Mouse (Mus musculus) retina, adult 2 months (tissue): ENCODE measurements around the gene Mok.
A peak's percentile ranks its signal among the peaks of the same experiment; 100 is the strongest.

Experiments used
- DNase-seq: peaks from one replicate; pipeline ENCODE4 v3.0.0-alpha.2; 2012; ENCODE audit warnings: low read depth, low spot score

Gene Mok

DNA sequence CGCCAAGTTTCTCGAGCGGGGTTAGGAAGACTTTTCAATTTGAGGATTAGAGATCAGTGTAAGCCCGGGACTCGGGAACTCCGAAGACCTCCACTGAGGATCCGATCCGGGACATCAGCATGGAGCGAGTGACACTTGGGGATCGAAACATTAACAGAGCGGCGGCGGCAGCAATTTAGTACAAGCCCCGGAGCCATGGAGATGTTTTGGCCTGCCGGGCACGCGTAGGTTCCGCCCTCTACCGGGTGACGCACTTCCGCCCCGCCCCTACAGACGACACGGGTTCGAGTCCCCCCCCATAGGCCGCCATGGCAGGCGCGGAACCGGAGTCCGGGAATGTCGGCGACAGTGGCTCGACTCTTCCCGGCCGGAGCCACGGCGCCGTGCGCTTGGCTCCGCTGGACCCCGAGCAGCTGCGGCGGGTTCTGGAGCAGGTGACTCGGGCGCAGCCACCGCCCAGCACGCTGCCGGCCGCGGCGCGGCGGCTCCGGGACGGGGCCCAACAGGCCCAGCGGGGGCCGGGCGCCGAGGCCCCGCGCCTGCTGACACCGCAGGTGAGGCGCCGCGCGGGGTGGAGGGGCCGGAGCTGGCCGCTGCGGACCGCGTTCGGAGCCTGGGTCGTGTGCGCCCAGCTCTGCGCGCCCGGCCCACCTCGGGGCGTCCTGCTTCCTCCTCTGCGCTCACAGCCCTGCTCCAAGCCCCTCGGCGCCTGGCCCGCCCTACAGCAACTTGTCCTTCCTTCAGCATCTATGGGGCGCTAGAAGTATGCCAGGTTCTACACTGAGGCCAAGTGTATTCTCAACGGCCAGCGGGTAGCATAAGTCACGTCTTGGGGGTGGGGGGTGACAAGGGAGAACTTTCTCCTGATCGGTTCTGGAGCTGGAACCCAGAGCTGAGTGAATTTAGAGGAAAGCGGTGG is 9.5 kb upstream of the Mok start, which contains the start of gene Zfp839:
TSS of gene Zfp839 (plus strand) at position 244 of the 919 bp plus-strand sequence.
- no peak for DNase-seq

DNA sequence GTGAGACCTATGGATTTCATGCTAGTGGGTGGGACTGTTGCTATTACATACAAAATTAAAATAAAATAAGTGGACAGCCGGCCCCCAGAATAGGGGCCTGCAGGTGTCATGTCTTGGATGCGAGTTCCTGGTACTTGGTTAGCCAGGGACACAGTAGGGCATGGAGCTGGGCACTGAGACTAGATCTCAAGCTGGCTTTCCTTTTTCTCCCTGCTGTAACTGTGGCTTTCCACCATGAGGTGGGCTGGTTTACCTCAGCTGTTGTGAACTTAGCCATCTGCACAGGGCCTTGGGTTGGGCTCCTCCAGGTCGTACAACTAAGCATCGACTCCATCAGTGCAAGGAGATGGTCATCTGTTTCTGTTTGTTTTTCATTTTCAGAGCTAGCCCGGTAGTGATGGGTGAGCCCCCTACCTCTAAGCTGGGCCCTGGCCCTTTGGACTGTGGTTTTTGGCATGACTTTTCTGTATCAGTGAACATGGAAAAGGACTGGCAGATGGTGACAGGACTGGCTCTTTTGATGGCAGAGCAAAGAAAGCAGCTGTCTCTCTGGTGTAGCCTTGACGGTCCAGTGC is 5.5 kb upstream of the Mok start:
- DNase-seq, result no peak

DNA sequence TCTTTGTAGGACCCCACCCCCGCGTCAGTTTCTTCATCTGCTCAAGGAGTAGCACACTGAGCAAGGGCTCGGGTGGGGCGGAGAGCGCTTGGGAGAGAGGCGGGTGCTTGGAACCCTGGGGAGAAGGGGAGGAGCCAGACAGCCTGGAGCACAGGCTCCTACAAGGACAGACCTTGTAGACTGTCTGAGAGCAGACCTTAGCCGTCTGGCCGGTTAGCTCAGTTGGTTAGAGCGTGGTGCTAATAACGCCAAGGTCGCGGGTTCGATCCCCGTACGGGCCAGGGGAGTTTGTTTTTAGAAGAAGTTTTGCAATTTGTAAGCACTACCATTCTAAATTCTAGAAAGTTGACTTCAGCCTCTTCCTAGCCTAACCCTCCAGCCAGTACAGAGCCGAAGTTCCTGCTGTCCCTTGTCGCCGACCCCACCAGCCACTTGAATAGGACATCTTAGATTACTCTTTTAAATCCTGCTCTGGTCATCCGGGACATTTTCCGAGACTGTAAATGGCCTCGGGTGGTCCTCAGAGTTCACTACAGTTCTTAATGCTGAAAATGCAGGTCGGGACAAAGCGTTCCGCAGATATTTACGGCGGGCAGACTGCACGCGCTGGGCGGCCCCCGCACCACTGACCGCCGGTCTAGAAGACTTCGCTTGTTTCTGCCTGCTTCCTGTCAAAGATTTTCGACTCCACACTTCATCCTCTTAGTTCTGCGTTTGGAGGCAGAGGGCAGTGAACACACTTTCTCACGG is 4.6 kb upstream of the Mok start:
- peak; percentile 92 for DNase-seq

DNA sequence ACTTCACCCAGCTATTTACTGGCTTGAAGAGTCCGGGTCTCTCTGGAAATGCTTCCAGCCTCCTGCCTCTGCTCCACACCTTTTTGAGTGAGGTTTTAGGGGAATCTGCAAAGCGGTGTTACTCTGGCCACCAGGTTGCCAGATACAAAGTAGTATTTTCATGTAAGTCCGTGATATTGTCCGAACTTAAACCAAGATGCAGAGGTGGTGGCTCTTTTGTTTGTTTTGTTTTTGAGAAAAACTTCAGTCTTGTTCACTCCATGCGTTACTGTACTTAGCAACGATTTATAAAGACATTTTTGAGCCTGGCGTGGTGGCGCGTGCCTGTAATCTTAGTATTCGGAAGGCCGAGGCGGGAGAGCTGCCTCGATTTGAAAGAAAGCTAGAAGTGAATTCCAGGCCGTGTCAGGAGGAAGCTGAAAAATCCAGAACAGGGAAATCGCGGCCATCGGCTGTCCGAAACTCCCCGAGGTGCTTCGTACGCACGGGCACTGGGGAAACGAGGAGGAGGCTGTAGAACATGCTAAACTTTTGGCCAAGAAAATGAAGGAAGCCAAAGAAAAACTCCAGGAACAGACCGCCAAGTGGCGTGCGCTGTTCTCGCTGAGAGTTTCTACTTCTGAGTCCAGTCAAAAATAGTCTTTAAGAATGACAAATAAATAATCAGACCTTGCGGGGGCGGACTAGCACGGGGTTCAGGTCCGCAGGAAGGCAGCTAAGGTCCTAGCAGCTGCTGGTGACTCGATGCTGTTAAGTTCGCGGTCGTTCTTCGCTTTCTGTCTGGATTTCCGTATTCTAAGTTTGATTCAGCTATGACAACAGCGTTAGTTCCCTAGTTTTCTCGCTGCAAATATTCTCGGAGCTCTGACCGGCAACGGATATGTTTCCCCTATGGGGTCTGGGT is 3.7 kb upstream of the Mok start:
- no peak for DNase-seq

DNA sequence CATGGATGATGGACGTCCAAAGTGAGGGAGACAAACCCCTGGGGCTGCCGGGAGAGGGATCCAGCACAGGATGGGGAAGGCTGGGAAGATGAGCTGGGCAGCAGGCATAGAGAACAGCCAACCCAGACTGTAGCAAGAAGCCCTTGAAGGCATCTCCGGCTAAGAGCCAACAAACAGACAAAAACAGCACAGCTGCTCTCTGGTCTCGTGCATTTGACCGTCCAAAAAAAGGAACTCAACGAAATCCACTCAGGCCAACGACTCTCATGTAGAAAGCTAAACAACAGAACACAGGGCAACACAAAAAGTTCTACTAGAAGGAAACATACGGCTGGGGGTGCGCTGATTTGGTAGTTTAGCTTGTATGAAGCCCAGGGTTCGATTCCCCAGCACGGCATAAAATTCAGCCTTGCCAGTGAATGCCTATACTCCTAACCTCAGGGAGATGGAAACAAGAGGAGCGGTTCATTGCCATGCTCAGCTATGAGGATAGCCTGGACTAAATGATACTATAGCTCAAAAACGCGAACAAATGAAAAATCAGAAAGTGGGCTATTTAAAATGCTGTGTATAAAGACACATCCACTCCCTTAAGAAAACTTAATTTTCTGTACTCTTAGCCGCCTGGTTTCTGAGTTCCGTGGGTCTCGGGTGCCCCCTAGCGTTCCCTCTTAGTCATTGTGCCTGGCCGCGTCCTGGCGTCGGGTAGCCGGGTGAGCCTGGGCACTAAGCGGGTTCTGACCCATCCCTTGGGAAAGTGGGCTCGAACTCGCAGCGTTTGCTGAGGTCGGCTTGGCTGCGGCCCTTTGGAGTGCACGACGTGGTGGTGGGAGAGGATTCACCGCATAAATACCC is 2.7 kb upstream of the Mok start:
- peak; percentile 68 for DNase-seq

DNA sequence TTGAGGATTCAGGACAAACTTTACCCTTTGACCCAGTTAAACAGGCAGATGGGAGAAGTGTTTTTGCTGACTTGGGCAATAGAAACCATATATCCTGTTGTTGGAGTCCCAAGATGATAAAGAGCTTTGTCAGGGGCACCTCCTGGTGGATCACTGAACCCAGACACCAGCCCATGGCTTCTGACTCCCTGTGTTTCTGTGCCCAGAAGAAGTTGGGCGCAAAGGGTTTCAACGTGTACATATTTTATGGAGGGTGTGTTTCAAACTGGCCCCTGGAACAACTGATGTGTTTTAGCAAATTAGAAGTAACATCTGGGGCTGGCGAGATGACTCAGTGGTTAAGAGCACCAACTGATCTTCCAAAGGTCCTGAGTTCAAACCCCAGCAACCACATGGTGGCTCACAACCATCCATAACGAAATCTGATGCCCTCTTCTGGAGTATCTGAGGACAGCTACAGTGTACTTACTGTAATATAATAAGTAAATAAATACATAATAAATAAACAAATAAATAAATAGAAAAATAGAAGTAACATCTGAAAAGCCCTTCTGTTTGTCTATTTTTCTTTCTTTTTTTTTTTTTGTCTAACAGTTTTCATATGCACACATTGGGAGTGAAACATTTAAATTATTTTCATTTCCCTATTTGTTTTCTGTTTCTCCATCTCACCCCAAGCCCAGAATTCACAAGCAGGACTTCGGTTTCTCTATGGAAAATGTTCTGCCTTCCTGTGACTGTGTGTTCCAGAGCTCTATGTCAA is 1.2 kb upstream of the Mok start:
- DNase-seq, result no peak

DNA sequence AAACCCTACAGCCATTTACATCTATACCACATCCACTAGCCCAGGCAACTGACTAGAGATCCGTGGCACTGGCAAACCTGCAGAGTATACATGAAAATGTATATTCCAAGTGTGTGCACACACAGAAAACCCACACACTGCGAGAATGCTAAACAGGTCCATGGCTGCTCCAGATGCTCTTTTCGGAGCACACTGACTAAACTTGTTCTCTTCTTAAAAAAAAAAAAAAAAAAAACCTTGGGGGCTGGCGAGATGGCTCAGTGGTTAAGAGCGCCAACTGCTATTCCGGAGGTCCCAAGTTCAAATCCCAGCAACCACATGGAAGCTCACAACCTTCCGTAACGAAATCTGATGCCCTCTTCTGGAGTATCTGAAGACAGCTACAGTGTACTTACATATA is 2.9 kb downstream of the Mok start:
- DNase-seq, result no peak

DNA sequence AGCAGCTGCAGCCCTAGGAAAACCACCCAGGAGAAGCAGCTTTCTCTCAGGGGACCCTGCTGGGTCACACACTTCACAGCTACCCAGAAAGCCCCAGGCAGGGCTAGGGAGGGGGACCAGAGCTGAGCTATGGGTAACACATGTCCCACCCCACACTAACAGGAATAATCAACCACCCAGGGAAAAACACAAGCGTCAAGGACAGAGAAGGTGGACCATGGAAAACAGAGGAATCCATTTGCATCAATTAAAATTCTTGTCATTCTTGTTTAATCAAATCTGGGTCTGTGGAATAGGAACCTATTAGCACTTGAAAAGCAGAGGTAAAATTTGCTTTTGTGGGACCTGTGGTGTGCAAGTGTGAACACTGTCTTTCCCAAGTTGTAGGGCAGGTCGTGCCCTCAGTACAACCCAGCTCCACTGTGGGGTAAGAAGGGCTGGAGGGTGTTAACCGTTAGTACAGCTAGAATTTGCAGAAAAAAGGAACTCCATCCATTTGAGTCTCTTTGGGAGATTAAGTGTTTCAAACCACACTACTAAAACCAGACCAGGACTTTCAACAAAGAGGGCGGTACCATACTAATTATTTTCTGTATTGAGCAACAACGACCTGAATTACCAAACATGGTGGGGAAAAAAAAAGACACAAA is 3.4 kb downstream of the Mok start:
- no peak for DNase-seq

DNA sequence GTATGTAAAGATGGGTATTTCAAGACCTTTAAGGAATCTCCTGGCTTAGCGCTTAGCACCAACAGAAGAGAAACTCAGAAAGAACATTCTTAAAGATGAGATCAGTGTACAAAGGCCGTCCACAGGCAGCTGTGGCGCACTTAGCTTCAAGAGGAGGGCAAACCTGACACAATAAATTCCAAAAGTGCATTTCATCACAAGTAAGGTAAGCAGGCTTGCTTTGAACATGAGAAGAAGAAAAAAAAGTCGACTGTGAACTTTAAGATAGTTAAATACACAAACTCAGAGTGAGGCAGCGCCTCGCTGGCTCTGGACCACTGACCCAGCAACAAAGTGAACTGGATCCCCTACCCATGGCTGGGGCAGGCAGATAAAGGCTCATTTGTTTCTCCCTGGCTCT is 4.0 kb downstream of the Mok start:
- DNase-seq, result no peak

DNA sequence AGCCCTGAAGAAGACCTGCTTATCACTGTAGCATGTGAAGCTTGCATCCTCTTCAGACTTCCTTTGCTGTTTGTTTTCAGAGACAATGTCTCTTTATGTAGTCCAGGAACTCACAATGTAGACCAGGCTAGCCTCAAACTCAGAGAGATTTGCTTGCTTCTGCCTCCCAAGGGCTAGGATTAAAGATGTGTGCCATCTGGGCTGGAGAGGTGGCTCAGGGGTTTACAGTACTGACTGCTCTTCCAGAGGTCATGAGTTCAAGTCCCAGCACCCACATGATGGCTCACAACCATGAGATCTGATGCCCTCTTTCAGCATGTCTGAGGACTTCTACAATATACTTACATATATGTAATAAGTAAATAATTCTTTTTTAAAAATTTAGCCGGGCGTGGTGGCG is 5.6 kb downstream of the Mok start:
- DNase-seq, result no peak

DNA sequence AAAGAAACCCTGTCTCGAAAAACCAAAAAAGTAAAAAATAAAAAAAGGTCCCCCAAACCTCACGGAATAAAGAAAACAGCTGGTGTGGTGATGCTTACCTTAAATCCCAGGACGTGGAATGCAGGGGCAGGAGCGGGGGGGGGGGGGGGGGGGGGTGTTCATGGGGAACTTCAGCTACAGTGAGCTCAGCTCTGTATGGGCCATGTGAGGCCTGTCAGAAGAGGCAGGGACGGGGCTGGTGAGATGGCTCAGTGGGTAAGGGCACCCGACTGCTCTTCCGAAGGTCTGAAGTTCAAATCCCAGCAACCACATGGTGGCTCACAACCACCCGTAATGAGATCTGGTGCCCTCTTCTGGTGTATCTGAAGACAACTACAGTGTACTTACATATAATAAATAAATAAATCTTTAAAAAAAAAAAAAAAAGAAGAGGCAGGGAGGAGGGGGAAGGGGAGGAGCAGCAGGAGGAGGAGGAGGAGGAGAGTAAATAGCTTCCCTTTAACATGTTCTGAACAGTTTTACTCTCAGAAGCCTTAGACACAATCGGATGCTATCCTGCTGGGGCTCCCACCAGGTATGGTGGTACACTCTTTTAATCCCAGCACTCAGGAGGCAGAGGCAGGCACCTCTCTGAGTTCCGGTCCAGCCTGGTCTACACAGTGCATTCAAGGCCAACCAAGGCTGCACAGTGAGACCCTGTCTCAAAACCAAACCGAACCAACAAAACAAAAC is 10.3 kb downstream of the Mok start:
- DNase-seq, result no peak

DNA sequence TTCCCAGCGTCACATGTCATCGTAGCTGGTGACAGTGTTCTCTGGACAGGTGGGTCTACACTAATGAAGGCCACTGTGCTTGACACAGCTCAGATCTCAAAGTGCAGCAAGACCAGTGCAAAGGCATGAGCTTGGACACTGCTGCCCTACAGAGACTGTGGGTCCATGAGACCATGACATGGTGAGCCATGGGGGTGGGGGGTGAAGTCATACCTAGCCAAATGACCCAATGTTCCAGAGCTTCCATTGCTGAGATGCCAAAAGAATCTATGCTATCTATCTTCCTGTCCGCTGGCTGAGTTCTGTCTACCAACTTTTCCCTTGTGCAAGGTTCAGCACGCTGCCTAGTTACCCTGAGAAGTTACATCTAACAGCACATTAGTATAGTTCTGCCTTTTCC is 11.8 kb downstream of the Mok start:
- no peak for DNase-seq

DNA sequence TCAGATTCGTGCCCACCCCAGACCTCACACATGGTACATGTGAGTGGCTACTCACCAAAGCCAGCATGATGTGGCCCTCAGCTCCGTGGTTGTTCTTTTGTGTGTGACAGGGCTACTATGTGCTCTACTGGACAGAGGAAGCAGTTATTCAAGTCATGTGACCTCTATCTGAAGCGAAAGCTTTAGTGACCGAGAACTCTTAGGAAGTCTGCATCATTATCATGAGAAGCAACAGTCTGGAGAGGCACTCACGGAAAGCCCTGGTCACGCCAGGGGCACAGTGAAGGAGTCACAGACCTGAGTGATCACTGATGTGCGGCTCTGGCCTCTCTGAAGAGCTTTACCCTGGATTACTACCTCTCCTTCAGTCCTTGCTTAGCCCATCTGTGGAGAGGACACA is 18.4 kb downstream of the Mok start:
- no peak for DNase-seq

DNA sequence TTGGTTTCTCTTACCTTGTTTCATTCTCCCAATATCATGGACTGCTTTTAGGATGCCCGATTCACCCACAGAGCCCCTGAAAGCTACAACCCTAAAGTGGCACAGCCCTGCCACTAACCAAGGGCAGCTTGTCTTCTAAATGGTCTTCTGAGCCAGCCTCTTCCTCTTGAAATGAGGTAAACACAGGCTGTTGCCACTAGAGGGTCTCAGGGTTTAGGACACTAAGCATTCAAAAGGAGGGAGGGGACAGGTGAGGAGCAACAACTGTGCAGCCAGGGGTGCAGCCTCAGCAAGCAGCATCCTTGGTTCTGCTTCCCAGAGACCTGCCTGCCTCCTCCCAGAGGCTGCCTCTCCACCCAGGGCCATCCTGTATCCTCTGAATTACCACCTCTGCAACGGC is 19.0 kb downstream of the Mok start:
- DNase-seq, result no peak

DNA sequence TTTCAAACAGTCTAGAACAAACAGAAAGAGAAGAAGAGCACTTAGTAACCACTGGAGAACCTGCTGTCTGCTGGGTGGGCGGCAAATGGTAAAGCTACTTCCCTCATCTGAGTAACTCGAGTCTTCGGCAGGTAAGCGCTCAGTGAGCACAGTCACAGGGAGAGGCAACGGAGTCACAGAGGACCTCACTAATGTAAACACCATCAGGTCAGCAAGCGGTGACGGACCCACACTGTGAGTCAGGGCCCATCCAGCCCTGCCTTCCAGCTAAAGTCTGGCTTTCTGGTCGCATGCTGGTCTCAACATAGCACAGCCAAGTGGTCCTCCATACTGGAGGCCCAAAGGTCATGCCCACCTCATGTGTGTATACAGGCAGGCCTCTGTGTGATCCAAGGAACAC is 21.4 kb downstream of the Mok start:
- no peak for DNase-seq

DNA sequence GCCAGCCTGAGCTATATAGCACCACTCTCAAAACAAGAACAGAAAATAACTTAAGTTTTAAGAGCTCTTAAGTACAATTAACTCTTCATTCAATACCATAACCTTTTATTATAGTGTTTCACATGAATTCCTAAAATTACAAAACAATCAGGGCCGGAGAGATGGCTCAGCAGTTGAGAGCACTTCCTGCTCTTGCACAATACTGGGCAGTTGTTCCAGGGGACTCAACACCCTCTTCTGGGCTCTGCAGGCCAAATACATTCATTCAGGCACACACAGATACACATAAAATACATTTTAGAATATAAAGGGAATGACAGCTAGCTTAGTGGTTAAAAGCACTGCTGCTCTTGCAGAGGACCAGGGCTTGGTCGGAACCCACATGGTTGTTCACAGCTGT is 23.9 kb downstream of the Mok start:
- no peak for DNase-seq

DNA sequence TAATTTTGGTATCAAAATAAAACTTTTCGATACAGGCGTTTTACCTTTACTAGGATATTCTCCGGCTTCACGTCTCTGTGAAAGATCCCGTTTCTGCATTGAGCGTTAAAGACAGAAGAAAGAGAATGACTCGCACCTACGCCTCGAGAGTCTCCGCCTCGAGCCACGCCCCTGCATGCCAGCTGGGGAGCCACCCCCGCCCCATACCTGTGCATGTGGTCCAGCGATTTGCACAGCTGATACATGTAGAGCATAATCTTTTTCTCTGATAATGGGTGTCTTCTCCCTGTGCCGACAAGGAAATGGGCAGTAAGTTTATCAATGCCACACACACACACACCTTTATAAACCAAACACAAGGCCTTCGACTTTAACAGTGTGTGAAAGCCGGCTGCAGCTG is 25.8 kb downstream of the Mok start:
- no peak for DNase-seq

DNA sequence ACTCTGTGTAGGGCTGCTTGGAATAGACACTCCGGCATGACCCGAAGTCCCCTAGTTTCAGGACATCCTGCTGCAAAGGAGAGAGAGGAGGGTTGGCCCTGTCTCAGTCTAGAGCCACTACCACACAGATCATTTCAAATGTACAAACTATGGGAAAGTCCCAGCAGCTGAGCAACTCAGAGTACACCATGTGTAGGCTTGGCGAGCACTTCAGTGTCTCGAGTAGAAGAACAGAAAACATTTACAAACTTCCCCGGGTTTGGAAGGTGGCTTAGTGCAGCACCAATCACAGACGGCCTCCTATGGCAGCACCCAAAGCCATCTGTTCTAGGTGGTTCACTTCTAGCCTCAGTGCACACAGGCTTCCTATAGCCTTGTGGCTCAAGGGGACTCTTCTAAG is 27.1 kb downstream of the Mok start:
- DNase-seq, result no peak

DNA sequence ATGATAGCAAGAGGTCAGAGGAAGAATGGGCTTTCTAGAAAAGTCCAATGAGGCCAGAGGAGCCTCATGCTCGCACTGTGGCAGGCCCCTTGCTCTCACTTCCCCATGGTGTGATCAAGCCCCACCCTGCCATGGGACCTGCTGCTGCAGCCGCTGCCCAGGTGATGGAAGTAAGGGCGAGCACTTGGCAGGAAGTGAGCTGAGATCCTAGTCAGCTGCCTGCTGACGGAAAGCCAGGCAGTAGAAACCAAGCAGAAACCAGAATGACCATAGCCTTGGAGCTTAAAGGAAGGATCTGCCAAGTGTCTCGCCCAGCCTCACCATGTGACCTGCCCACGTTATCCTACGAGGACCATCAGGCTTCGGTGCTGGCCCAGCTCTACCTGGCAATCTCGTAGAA is 27.6 kb downstream of the Mok start:
- DNase-seq, result no peak
